Mouse (Mus musculus): Measurements from ENCODE around the gene Eif4e3.

The Eif4e3 gene

GRCm38 (mm10) chr6:99666318-99667171 is at the start of gene Eif4e3, which contains the start of gene Gm20696:
Eif4e3 (minus strand) TSS chr6:99666771.
Gm20696 (minus strand) TSS chr6:99666797.
- peak; percentile 35 for DNase-seq (ENCODE audit: low read depth, low spot score)

GRCm38 (mm10) chr6:99715913-99716312 is 49.3 kb upstream of the Eif4e3 start:
- DNase-seq (ENCODE audit: low read depth, low spot score), result no peak

GRCm38 (mm10) chr6:99715191-99715590 is 48.6 kb upstream of the Eif4e3 start:
- no peak for DNase-seq (ENCODE audit: low read depth, low spot score)

DNA sequence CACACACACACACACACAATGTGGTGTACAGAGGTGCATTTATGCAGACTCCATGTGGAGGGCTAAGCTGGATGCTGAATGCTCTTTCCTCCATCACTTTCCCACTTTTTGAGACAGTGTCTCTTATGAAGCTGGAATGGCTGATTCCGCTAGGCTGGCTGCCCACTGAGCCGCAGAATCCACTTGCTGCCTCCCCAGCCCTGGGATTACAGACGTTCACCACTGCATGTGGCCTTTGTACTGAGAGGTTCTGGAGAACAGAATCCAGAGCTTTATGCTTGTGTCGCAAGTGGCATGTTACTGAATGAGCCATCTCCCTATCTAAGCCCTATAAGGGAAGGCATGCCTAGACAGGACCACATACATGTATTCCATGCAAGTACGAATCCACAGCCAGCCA is 46.7 kb upstream of the Eif4e3 start:
- no peak for DNase-seq (ENCODE audit: low read depth, low spot score)

- DNase-seq (ENCODE audit: low read depth, low spot score), result no peak
Observed at GRCm38 (mm10) chr6:99711576-99712101, 45.1 kb upstream of the Eif4e3 start.

GRCm38 (mm10) chr6:99700484-99700883 is 33.9 kb upstream of the Eif4e3 start:
- DNase-seq (ENCODE audit: low read depth, low spot score), result no peak

DNA sequence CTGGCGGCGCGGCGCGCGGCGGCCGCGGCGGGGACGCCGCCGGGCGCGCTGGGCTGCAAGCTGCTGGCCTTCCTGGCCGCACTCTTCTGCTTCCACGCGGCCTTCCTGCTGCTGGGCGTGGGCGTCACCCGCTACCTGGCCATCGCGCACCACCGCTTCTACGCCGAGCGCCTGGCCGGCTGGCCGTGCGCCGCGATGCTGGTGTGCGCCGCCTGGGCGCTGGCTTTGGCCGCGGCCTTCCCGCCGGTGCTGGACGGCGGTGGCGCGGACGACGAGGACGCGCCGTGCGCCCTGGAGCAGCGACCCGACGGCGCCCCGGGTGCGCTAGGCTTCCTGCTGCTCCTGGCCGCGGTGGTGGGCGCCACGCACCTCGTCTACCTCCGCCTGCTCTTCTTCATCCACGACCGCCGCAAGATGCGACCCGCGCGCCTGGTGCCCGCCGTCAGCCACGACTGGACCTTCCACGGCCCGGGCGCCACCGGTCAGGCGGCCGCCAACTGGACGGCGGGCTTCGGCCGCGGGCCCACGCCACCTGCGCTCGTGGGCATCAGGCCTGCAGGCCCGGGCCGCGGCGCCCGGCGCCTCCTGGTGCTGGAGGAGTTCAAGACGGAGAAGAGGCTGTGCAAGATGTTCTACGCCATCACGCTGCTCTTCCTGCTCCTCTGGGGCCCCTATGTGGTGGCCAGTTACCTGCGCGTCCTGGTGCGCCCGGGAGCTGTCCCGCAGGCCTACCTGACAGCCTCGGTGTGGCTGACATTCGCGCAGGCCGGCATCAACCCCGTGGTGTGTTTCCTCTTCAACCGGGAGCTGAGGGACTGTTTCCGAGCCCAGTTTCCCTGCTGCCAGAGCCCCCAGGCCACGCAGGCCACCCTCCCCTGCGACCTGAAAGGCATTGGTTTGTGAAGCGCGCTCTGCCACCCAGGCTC is 26.6 kb upstream of the Eif4e3 start:
- no peak for DNase-seq (ENCODE audit: low read depth, low spot score)

- peak; percentile 44 for DNase-seq (ENCODE audit: low read depth, low spot score)
Observed at GRCm38 (mm10) chr6:99692206-99692915, 25.8 kb upstream of the Eif4e3 start, which contains the start of gene Gpr27. Gpr27 (plus strand) TSS chr6:99692679.

GRCm38 (mm10) chr6:99691666-99692205 is 25.2 kb upstream of the Eif4e3 start:
- DNase-seq (ENCODE audit: low read depth, low spot score), result no peak

DNA sequence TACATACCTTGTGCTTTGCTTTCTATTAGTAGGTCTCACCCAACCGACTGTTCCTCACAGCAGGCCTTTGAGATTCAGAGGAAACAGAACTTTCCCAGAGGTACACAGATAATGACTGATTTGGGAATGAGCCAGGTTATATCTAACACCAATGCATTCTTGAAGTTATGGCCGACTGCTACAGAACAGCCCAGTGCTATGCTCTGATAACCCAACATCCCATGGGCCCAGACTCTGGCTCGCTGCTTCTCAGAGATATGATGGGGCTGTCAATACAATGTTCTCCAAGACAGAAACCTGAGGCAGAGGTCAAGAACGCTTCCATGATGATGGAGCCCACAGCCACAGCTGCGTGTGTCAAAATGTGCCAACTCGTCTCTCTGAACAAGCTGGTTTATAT is 21.9 kb upstream of the Eif4e3 start:
- no peak for DNase-seq (ENCODE audit: low read depth, low spot score)

- peak; percentile 51 for DNase-seq (ENCODE audit: low read depth, low spot score)
Observed at GRCm38 (mm10) chr6:99684899-99685298, 18.3 kb upstream of the Eif4e3 start.

DNA sequence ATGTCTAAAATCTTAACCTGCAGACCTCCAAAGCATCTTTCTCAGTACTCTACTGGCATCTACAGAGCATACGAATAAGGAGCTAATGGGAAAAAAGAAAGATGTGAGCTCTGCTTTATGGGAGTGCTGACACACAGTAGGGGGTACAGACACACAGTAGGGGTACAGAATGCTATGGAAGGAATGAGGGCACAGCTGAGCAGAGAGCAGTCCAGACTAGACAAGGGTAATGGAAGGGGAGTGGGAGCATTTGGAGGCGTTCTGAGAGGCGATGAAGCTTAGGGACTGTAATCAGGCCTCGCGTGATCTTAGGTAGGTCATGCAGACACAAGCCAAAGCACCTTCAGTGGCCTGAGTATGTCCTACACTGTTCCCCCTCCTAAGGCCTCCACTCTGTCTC is 17.4 kb upstream of the Eif4e3 start:
- no peak for DNase-seq (ENCODE audit: low read depth, low spot score)

DNA sequence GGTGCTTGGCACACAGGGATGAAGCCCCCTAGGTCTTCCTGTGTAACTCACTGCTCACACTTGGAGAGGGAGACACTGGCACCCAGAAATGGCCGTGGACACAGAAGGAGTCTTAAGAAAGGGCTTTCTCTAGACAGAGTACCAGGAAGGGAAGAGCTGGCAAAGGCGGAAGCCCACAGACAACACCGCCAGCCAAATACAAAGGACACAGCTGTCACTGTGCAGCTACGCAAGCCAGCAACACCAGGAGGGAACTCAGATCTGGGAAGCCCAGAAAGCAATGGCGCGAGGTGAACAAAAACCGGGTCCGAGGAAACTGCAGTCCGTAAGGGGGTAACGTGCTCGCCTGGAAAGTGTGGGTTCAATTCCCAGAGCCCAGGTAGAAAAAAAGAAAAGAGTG is 11.5 kb upstream of the Eif4e3 start:
- no peak for DNase-seq (ENCODE audit: low read depth, low spot score)

DNA sequence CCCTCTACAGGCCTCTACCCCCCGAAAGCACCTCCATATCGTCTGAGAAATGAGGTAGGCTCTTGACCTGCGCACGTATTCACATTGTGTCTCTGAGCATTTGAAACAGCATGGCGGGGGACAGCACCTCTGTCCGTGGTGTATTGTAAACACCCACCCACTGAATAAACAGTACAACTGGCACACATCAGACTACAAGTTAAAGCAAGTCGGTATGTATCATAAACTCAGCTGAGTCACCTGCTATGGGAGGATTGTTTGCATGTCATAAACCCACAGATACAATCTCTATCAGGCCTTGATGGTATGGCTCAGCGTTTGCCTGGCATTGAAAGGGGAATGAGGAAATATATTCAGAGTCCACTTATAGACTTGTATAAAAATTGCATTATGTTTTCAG is 10.8 kb upstream of the Eif4e3 start:
- no peak for DNase-seq (ENCODE audit: low read depth, low spot score)

- DNase-seq (ENCODE audit: low read depth, low spot score), result no peak
Observed at GRCm38 (mm10) chr6:99674482-99674881, 7.9 kb upstream of the Eif4e3 start.

DNA sequence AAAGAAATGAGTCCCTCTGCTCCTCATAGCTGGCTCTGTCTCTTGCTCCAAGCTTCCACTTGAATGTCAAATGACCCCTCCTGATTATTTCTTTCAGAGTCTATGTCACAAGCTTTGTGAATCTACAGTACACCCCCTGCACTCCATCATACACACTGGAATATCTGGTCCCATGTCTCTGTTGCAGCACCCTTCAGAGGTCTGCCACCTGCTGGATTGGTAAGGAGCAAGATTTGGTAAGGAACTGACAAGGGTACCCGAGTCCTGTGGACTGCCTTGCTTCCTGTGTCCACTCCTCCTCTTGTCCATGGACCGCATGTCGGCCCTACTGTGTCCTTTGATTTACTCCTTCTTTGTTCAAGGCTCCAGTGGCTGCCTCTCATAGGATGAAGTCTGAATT is 5.2 kb upstream of the Eif4e3 start:
- no peak for DNase-seq (ENCODE audit: low read depth, low spot score)

DNA sequence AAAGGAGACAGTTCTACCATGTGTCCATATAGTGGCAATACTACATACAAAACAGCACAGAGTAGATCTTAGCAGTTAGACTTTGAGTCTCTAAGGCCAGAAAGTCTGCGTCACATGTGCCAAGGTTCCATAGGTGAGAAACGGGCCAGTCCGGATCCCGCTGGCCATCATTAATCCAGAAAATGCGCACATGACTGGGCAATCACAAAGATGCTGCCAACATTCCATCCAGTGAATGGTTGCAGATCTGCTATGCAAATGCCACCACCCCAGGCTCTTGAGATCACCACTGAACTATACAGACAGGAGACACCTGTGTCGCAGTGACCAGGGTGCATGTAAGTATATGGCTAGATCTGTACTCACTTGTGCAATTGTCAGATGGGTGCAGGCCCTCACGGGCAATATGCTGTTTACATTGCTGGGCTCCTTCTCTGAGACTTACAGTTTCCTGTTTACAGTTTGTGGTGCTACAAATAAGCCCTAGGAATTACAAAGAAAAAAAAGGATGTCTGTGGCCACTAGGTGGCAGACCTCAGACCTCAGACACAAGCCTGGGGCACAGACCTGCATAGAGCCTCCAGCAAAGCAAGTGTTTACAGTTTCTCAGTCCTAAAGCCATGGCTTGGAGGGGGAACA is 4.0 kb upstream of the Eif4e3 start:
- peak; percentile 75 for DNase-seq (ENCODE audit: low read depth, low spot score)

DNA sequence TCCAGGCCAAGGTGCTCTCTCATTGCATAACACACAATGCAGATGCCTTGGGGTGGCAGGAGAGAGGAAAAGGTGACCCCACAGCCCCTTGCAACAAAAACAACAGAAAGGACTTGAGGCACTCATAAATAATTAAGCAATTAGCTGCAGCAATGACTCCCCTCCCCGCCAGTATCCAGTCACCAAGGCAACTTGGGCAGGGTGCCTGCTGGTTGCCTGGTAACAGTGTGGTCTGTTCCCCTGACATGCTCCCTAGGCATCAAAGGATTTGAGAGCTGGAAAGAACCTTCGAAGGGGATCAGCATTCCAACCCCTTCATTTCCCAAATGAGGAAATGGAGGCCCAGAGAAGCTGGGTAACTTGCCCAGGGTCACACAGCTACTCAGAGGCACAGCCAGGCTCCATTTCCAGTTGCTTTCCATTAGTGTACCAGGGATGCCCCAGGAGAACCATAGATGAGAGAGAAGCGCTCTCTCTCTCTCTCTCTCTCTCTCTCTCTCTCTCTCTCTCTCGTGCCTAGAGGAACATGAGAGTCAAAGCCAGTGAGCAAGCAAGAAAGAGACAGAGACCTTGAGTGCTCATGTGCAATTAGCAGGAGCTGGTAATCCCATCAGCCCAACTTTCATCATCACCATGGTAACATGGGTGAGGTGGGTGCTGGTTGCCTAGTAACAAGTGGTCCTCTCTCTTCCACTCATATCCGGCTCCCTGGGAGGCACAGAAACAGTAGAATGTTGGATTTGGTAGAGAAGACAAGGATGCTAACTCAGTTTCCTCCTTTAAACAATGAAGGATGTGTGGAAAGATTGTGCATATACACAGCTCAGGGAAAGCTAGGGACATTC is 3.1 kb upstream of the Eif4e3 start:
- no peak for DNase-seq (ENCODE audit: low read depth, low spot score)

- peak; percentile 58 for DNase-seq (ENCODE audit: low read depth, low spot score)
Observed at GRCm38 (mm10) chr6:99667290-99667689, 719 bp upstream of the Eif4e3 start.
